Mouse (Mus musculus): ENCODE measurements around the gene Asb3. TPM values are rescaled to one million over a fixed set of nuclear protein-coding genes. Genes with fewer than 3 reads are reported as not detected.

The Asb3 gene
- polyA plus RNA-seq (2015; fragmentation: Nextera tagmentation; extraction: Ambion mirVana) = 29.6 and 31.4 TPM in 2 replicates

GRCm38 (mm10) chr11:30885171-30885871 is at the start of gene Asb3, which contains the start of gene Gpr75:
Gene Asb3 (plus strand): TSS chr11:30885416.
Gene Gpr75 (plus strand): TSS chr11:30885358.
- no peaks in the 10 kb centered on the region for H3K36me3 ChIP-seq (ENCODE audit: control insufficient read depth, insufficient read depth, low read length)
- peak within 1 kb of the TSS; percentile 91 for H3K27ac ChIP-seq (ENCODE audit: low read length)
- peaks cover 6% of the 10 kb centered on the region for H3K4me1 ChIP-seq (ENCODE audit: control insufficient read depth, insufficient read depth, low read length)
- no peaks in the 10 kb centered on the region for H3K9me3 ChIP-seq (replicated peaks; ENCODE audit: control insufficient read depth, low read length, poor library complexity, severe bottlenecking)
- WGBS = 1% methylated on average over 41 of the region's 41 CpGs
- peak within 1 kb of the TSS; percentile 91 for H3K9ac ChIP-seq (ENCODE audit: low read depth, low read length)
- H3K27me3 ChIP-seq (ENCODE audit: control insufficient read depth, insufficient read depth, low read depth, low read length) = no peaks in the 10 kb centered on the region
- peak within 1 kb of the TSS; percentile 78 for H3K4me2 ChIP-seq (ENCODE audit: low read length)
- H3K4me3 ChIP-seq (ENCODE audit: low read depth, low read length) = peak within 1 kb of the TSS; percentile 63
- ATAC-seq = peak; percentile 97

- no peaks in the 10 kb centered on the region for H3K4me1 ChIP-seq (ENCODE audit: control insufficient read depth, insufficient read depth, low read length)
- WGBS = 97% methylated on average over 2 of the region's 2 CpGs
- no peaks in the 10 kb centered on the region for H3K9me3 ChIP-seq (replicated peaks; ENCODE audit: control insufficient read depth, low read length, poor library complexity, severe bottlenecking)
- H3K27ac ChIP-seq (ENCODE audit: low read length) = no peak overlapping the region
- no peaks in the 10 kb centered on the region for H3K27me3 ChIP-seq (ENCODE audit: control insufficient read depth, insufficient read depth, low read depth, low read length)
- H3K4me3 ChIP-seq (ENCODE audit: low read depth, low read length) = no peak overlapping the region
- H3K4me2 ChIP-seq (ENCODE audit: low read length) = no peak overlapping the region
- H3K9ac ChIP-seq (ENCODE audit: low read depth, low read length) = no peak overlapping the region
- no peak for ATAC-seq
- peaks cover 27% of the 10 kb centered on the region for H3K36me3 ChIP-seq (ENCODE audit: control insufficient read depth, insufficient read depth, low read length)
These were observed 46.4 kb upstream of the Asb3 start for GRCm38 (mm10) chr11:30838793-30839192.

- Histone ChIP-seq H3K27me3 (ENCODE audit: control insufficient read depth, insufficient read depth, low read depth, low read length) (no peaks in the 10 kb centered on the region), H3K4me1 (ENCODE audit: control insufficient read depth, insufficient read depth, low read length) (no peaks in the 10 kb centered on the region), H3K4me2 (ENCODE audit: low read length) (no peak overlapping the region), H3K27ac (ENCODE audit: low read length) (no peak overlapping the region), H3K4me3 (ENCODE audit: low read depth, low read length) (no peak overlapping the region), H3K36me3 (ENCODE audit: control insufficient read depth, insufficient read depth, low read length) (peaks cover 21% of the 10 kb centered on the region), H3K9me3 (replicated peaks; ENCODE audit: control insufficient read depth, low read length, poor library complexity, severe bottlenecking) (no peaks in the 10 kb centered on the region), H3K9ac (ENCODE audit: low read depth, low read length) (no peak overlapping the region)
- 92% methylated on average over 1 of the region's 1 CpGs for WGBS
- ATAC-seq = no peak
These were observed 40.9 kb upstream of the Asb3 start for GRCm38 (mm10) chr11:30844355-30844754.

- ATAC-seq = no peak
- H3K27me3 ChIP-seq (ENCODE audit: control insufficient read depth, insufficient read depth, low read depth, low read length) = no peaks in the 10 kb centered on the region
- no peak overlapping the region for H3K9ac ChIP-seq (ENCODE audit: low read depth, low read length)
- no peaks in the 10 kb centered on the region for H3K9me3 ChIP-seq (replicated peaks; ENCODE audit: control insufficient read depth, low read length, poor library complexity, severe bottlenecking)
- H3K27ac ChIP-seq (ENCODE audit: low read length) = no peak overlapping the region
- H3K4me3 ChIP-seq (ENCODE audit: low read depth, low read length) = no peak overlapping the region
- H3K36me3 ChIP-seq (ENCODE audit: control insufficient read depth, insufficient read depth, low read length) = peaks cover 28% of the 10 kb centered on the region
- H3K4me2 ChIP-seq (ENCODE audit: low read length) = no peak overlapping the region
- no peaks in the 10 kb centered on the region for H3K4me1 ChIP-seq (ENCODE audit: control insufficient read depth, insufficient read depth, low read length)
These were observed 12.8 kb upstream of the Asb3 start for GRCm38 (mm10) chr11:30872425-30872824.

GRCm38 (mm10) chr11:30888153-30888552 is 2.9 kb downstream of the Asb3 start:
- no peak overlapping the region for H3K4me2 ChIP-seq (ENCODE audit: low read length)
- peaks cover 13% of the 10 kb centered on the region for H3K36me3 ChIP-seq (ENCODE audit: control insufficient read depth, insufficient read depth, low read length)
- no peak overlapping the region for H3K9ac ChIP-seq (ENCODE audit: low read depth, low read length)
- H3K4me1 ChIP-seq (ENCODE audit: control insufficient read depth, insufficient read depth, low read length) = peaks cover 6% of the 10 kb centered on the region
- H3K9me3 ChIP-seq (replicated peaks; ENCODE audit: control insufficient read depth, low read length, poor library complexity, severe bottlenecking) = no peaks in the 10 kb centered on the region
- WGBS = 78% methylated on average over 2 of the region's 2 CpGs
- no peak overlapping the region for H3K4me3 ChIP-seq (ENCODE audit: low read depth, low read length)
- H3K27me3 ChIP-seq (ENCODE audit: control insufficient read depth, insufficient read depth, low read depth, low read length) = no peaks in the 10 kb centered on the region
- no peak for ATAC-seq
- no peak overlapping the region for H3K27ac ChIP-seq (ENCODE audit: low read length)

GRCm38 (mm10) chr11:30896201-30896600 is 11.0 kb downstream of the Asb3 start:
- no peak overlapping the region for H3K4me3 ChIP-seq (ENCODE audit: low read depth, low read length)
- no peak for ATAC-seq
- no peaks in the 10 kb centered on the region for H3K9me3 ChIP-seq (replicated peaks; ENCODE audit: control insufficient read depth, low read length, poor library complexity, severe bottlenecking)
- no peak overlapping the region for H3K27ac ChIP-seq (ENCODE audit: low read length)
- no peak overlapping the region for H3K4me2 ChIP-seq (ENCODE audit: low read length)
- no peaks in the 10 kb centered on the region for H3K27me3 ChIP-seq (ENCODE audit: control insufficient read depth, insufficient read depth, low read depth, low read length)
- peaks cover 13% of the 10 kb centered on the region for H3K36me3 ChIP-seq (ENCODE audit: control insufficient read depth, insufficient read depth, low read length)
- no peaks in the 10 kb centered on the region for H3K4me1 ChIP-seq (ENCODE audit: control insufficient read depth, insufficient read depth, low read length)
- H3K9ac ChIP-seq (ENCODE audit: low read depth, low read length) = no peak overlapping the region
- 93% methylated on average over 1 of the region's 1 CpGs for WGBS

- 0 out of 2 replicates have a peak, but pooled peaks cover 2% of the 10 kb centered on the region for H3K36me3 ChIP-seq (ENCODE audit: control insufficient read depth, insufficient read depth, low read length)
- no peak overlapping the region for H3K27ac ChIP-seq (ENCODE audit: low read length)
- H3K4me1 ChIP-seq (ENCODE audit: control insufficient read depth, insufficient read depth, low read length) = no peaks in the 10 kb centered on the region
- no peak overlapping the region for H3K4me3 ChIP-seq (ENCODE audit: low read depth, low read length)
- no peak overlapping the region for H3K9ac ChIP-seq (ENCODE audit: low read depth, low read length)
- H3K4me2 ChIP-seq (ENCODE audit: low read length) = no peak overlapping the region
- 0 out of 2 replicates have a peak, but pooled peaks cover under 1% of the 10 kb centered on the region for H3K9me3 ChIP-seq (replicated peaks; ENCODE audit: control insufficient read depth, low read length, poor library complexity, severe bottlenecking)
- ATAC-seq = no peak
- no peaks in the 10 kb centered on the region for H3K27me3 ChIP-seq (ENCODE audit: control insufficient read depth, insufficient read depth, low read depth, low read length)
These were observed 14.1 kb downstream of the Asb3 start for GRCm38 (mm10) chr11:30899312-30899711.

- no peak for ATAC-seq
- no peak overlapping the region for H3K4me3 ChIP-seq (ENCODE audit: low read depth, low read length)
- H3K4me2 ChIP-seq (ENCODE audit: low read length) = no peak overlapping the region
- 98% methylated on average over 3 of the region's 3 CpGs for WGBS
- H3K9ac ChIP-seq (ENCODE audit: low read depth, low read length) = no peak overlapping the region
- no peak overlapping the region for H3K27ac ChIP-seq (ENCODE audit: low read length)
- H3K4me1 ChIP-seq (ENCODE audit: control insufficient read depth, insufficient read depth, low read length) = no peaks in the 10 kb centered on the region
- H3K27me3 ChIP-seq (ENCODE audit: control insufficient read depth, insufficient read depth, low read depth, low read length) = no peaks in the 10 kb centered on the region
- no peaks in the 10 kb centered on the region for H3K36me3 ChIP-seq (ENCODE audit: control insufficient read depth, insufficient read depth, low read length)
- no peaks in the 10 kb centered on the region for H3K9me3 ChIP-seq (replicated peaks; ENCODE audit: control insufficient read depth, low read length, poor library complexity, severe bottlenecking)
These were observed 27.1 kb downstream of the Asb3 start for GRCm38 (mm10) chr11:30912311-30912710.

- WGBS = 40% methylated on average over 1 of the region's 1 CpGs
- ATAC-seq = no peak
These were observed 35.4 kb downstream of the Asb3 start for GRCm38 (mm10) chr11:30920641-30921040.

More at GRCm38 (mm10) chr11:30920641-30921040, 35.4 kb downstream of the Asb3 start:
- Histone ChIP-seq H3K36me3 (ENCODE audit: control insufficient read depth, insufficient read depth, low read length) (no peaks in the 10 kb centered on the region; the same call in 1 of the 2 replicates), H3K4me3 (ENCODE audit: low read depth, low read length) (no peak overlapping the region), H3K9ac (ENCODE audit: low read depth, low read length) (no peak overlapping the region), H3K9me3 (replicated peaks; ENCODE audit: control insufficient read depth, low read length, poor library complexity, severe bottlenecking) (no peaks in the 10 kb centered on the region), H3K4me2 (ENCODE audit: low read length) (no peak overlapping the region), H3K27ac (ENCODE audit: low read length) (no peak overlapping the region), H3K4me1 (ENCODE audit: control insufficient read depth, insufficient read depth, low read length) (no peaks in the 10 kb centered on the region), H3K27me3 (ENCODE audit: control insufficient read depth, insufficient read depth, low read depth, low read length) (no peaks in the 10 kb centered on the region)
